Comparison of ENCODE assay signal across 10 mouse cellular contexts in the genomic region with DNA sequence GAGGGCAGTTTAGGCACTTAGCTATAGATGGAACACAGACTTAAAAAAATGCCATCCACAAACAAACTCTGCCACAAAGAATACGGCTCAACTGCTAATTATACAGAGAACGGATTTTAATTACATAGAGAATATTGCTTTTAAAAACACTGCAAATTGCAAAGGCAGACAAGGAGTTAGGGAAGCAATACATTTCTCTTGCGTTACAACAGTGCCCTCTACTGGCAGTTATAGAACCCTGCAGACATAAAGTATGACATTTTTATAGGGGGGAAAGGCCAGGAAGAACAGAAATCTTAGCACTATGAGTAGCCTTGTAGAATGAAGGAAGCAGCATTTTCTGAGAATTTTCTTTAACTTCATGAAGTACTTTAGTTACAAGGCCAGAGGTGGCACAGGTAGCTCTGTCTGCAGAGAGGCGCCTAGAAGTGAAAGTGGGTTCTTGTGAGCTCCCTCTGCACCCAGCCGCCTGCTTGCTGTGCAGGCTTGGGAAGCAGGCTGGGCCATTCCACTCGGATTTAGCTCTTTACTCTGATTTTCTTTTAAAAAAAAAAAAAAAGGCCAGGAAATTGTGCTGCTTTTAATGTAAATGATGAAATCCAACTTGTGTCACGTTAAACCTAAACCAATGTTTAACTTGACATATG. TPM values are rescaled to one million over a fixed set of nuclear protein-coding genes. Genes with fewer than 3 reads are reported as not detected.
DNase-seq lines count a peak whose midpoint lies in the region; ATAC-seq and TF ChIP-seq lines count a peak whose summit lies in the region.
"Had no signal": no experiment of that assay in that cellular context is flagged by ENCODE, and none has a peak within 500 bp of the region (broad histone marks: within the 10 kb centered on the region; RNA-seq: fewer than 3 reads in every experiment).

No protein-coding gene starts in this region.

- WGBS in spleen, adult 2 months = 53% methylated on average over 7 of the region's 7 CpGs

- DNase-seq in gastrocnemius, adult 18-20 months (ENCODE audit: low spot score) = peak; percentile 39
- no peak for DNase-seq in gastrocnemius, postnatal 4 days (ENCODE audit: low spot score in 2 of 2)
- DNase-seq in spleen, adult 2 months (ENCODE audit: low read depth in 1 of 2, low spot score in 2 of 2) = peak in 1 of 2 experiments; percentile 45
- no peak for DNase-seq in spleen, postnatal 10 days (ENCODE audit: low spot score in 2 of 2)
- peak; percentile 34 for DNase-seq in kidney, postnatal 10 days
- peak; percentile 73 for DNase-seq in retina, postnatal 1 day
- no peak for DNase-seq in gastrocnemius, postnatal 25 days

- no peaks in the 10 kb centered on the region for H3K4me1 ChIP-seq in spleen, adult 2 months (ENCODE audit: control insufficient read depth, insufficient read depth, insufficient read length)
- H3K4me1 ChIP-seq: stomach, embryonic 15.5 days had no signal

- no peaks in the 10 kb centered on the region for H3K36me3 ChIP-seq in spleen, adult 2 months (ENCODE audit: control insufficient read depth, insufficient read depth, low read length)
- H3K36me3 ChIP-seq: limb, embryonic 12.5 days; stomach, embryonic 15.5 days had no signal

- no peak overlapping the region for H3K4me3 ChIP-seq in spleen, adult 2 months (ENCODE audit: extremely low read depth, insufficient read depth, insufficient read length)
- H3K4me3 ChIP-seq: limb, embryonic 12.5 days; stomach, embryonic 15.5 days had no signal

- TF ChIP-seq POLR2A in spleen, adult 2 months (IDR thresholded peaks at IDR 0.05; ENCODE audit: low read depth, low read length) = no peak

- peak; percentile 81 for ATAC-seq in common myeloid progenitor, adult 5-6 weeks (replicated peaks; ENCODE audit: low read depth, poor library complexity, severe bottlenecking)

- TF ChIP-seq CTCF in spleen, adult 2 months (IDR thresholded peaks at IDR 0.05; ENCODE audit: extremely low read depth, insufficient read depth, insufficient read length, insufficient replicate concordance) = 0 out of 2 replicates have a peak, but pooled peaks have one; percentile 31

- H3K27ac ChIP-seq in spleen, adult 2 months (ENCODE audit: insufficient read depth, low read length) = no peak overlapping the region
- H3K27ac ChIP-seq: limb, embryonic 12.5 days; stomach, embryonic 15.5 days had no signal

- no peaks in the 10 kb centered on the region for H3K27me3 ChIP-seq in spleen, adult 2 months (ENCODE audit: control insufficient read depth, insufficient read depth, low read length)
- H3K27me3 ChIP-seq: limb, embryonic 12.5 days; stomach, embryonic 15.5 days had no signal

RNA-seq across cellular contexts. Expression of a gene that starts 38.0 kb away (rescaled TPM):
- total RNA-seq in gastrocnemius, adult 18-20 months (2021) = 10 to 100 TPM in 1 of 2 experiments, 1 to 10 TPM in 1; 9.4 to 10.8 TPM
- 10 to 100 TPM in 1 of 2 experiments, 1 to 10 TPM in 1; 8.4 to 10.4 TPM for total RNA-seq in gastrocnemius, postnatal 4 days (2021)
- polyA plus RNA-seq in spleen, adult 2 months (2012; rRNA removed) = 6.6 and 8.2 TPM in 2 replicates
- 11.7 and 13.8 TPM in 2 replicates for total RNA-seq in common myeloid progenitor, adult 5-6 weeks (2017)
- 1 to 10 TPM; 6.4 to 7.6 TPM for total RNA-seq in gastrocnemius, postnatal 25 days (2021)

Comparison
In these comparisons a context has a peak if more than half of its experiments do, and no peak if none do; other contexts are left out.
1. DNase-seq: peak in gastrocnemius, adult 18-20 months (single experiment), kidney, postnatal 10 days (single experiment) and retina, postnatal 1 day (single experiment); none in gastrocnemius, postnatal 4 days (0 of 2), spleen, postnatal 10 days (0 of 2) and gastrocnemius, postnatal 25 days (single experiment).